Mouse (Mus musculus): ENCODE measurements around the gene Atrnl1. TPM values are rescaled to one million over a fixed set of nuclear protein-coding genes. Genes with fewer than 3 reads are reported as not detected.
"Not testable (repeated sequence)": the region's sequence is repeated elsewhere in the genome, so short reads cannot be mapped to it uniquely, and the experiment has no call there.

Gene Atrnl1
- polyA plus RNA-seq, 1 experiment from 2014 or later: 7.6 TPM

DNA sequence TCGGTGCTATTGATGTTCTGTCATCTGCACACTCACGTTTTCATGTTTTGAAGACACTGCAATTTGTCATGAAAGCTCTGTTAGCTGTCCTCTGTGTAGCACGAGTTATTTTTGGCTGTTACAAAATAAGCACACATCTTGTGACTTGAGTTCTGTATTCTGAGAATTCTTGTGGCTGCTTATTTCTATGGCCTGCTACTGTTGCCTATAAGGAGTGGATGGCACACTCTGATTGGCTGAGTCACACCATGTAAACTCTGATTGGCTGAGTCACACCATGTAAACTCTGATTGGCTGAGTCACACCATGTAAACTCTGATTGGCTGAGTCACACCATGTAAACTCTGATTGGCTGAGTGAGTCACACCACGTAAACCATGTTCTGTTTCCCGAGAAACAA, 85.9 kb downstream of the Atrnl1 start:
- not testable (repeated sequence) for H3K4me1 ChIP-seq (ENCODE audit: control insufficient read depth, insufficient read depth, low read length); H3K36me3 ChIP-seq (ENCODE audit: control insufficient read depth, insufficient read depth, low read length); ATAC-seq (ENCODE audit: insufficient read depth, low FRiP score, low TSS enrichment); H3K27me3 ChIP-seq (ENCODE audit: control insufficient read depth, insufficient read depth, low read length); H3K27ac ChIP-seq (ENCODE audit: low read depth, low read length); H3K9ac ChIP-seq (ENCODE audit: low read length); H3K4me3 ChIP-seq (ENCODE audit: low read depth, low read length); H3K4me2 ChIP-seq (ENCODE audit: low read depth); H3K9me3 ChIP-seq (ENCODE audit: control insufficient read depth, low read length); DNase-seq (ENCODE audit: low spot score)
- 92% methylated on average over 5 of the region's 5 CpGs for WGBS

DNA sequence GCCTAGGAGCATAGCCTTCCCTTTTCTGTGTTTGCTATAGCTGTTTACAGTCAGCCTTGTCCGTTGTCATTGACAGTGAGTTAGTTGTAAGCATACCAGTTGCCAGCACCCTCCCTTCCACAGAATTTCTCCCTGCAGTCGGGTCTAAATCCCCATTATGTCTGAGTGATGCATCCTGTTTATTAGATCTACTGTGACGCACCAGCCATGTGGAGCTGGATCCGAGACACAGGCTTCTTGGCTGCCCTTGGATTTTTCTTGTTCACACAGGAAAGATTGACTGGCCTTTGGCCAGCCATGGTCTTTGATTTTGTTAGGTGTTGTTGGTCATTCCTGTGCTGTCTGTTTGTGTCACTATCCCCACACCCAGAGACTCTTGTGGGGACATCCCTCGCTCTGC, 102.3 kb downstream of the Atrnl1 start:
- DNase-seq (ENCODE audit: low spot score): no peak
- H3K27ac ChIP-seq (ENCODE audit: low read depth, low read length): no peak overlapping the region
- no peak overlapping the region for H3K4me2 ChIP-seq (ENCODE audit: low read depth)
- ATAC-seq (ENCODE audit: insufficient read depth, low FRiP score, low TSS enrichment): no peak
- H3K4me3 ChIP-seq (ENCODE audit: low read depth, low read length): no peak overlapping the region
- H3K9ac ChIP-seq (ENCODE audit: low read length): no peak overlapping the region
- no peaks in the 10 kb centered on the region for H3K4me1 ChIP-seq (ENCODE audit: control insufficient read depth, insufficient read depth, low read length)
- 87% methylated on average over 5 of the region's 5 CpGs for WGBS
- no peaks in the 10 kb centered on the region for H3K9me3 ChIP-seq (ENCODE audit: control insufficient read depth, low read length)
- no peaks in the 10 kb centered on the region for H3K27me3 ChIP-seq (ENCODE audit: control insufficient read depth, insufficient read depth, low read length)
- H3K36me3 ChIP-seq (ENCODE audit: control insufficient read depth, insufficient read depth, low read length): no peaks in the 10 kb centered on the region

GRCm38 (mm10) chr19:57724920-57725319, 114.1 kb downstream of the Atrnl1 start:
- DNase-seq (ENCODE audit: low spot score) (no peak), ATAC-seq (ENCODE audit: insufficient read depth, low FRiP score, low TSS enrichment) (no peak)
- Histone ChIP-seq H3K4me3 (ENCODE audit: low read depth, low read length) (no peak overlapping the region), H3K36me3 (ENCODE audit: control insufficient read depth, insufficient read depth, low read length) (no peaks in the 10 kb centered on the region), H3K27ac (ENCODE audit: low read depth, low read length) (no peak overlapping the region), H3K4me2 (ENCODE audit: low read depth) (no peak overlapping the region), H3K9ac (ENCODE audit: low read length) (no peak overlapping the region), H3K9me3 (ENCODE audit: control insufficient read depth, low read length) (no peaks in the 10 kb centered on the region), H3K4me1 (ENCODE audit: control insufficient read depth, insufficient read depth, low read length) (no peaks in the 10 kb centered on the region), H3K27me3 (ENCODE audit: control insufficient read depth, insufficient read depth, low read length) (no peaks in the 10 kb centered on the region)
- WGBS: 89% methylated on average over 6 of the region's 6 CpGs

DNA sequence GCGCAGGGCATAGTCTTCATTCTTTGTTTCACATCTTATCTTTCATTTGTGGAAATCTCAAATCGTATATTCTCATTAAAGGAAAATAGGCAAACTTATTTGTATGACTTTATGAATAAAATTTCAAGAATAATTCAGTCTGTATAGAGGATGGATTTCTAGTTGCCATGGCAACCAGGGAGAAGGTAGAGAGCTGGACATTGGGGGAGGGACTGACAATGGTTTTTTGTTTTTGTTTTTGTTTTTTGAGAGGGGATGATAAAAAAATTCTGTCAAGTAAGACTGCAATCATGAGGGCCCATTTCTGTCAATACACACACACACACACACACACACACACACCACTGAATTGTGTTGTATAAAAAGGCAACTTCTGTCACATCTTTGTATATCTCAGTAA, 114.5 kb downstream of the Atrnl1 start:
- no peak overlapping the region for H3K4me2 ChIP-seq (ENCODE audit: low read depth)
- H3K4me3 ChIP-seq (ENCODE audit: low read depth, low read length): no peak overlapping the region
- ATAC-seq (ENCODE audit: insufficient read depth, low FRiP score, low TSS enrichment) (no peak), DNase-seq (ENCODE audit: low spot score) (no peak)
- H3K9me3 ChIP-seq (ENCODE audit: control insufficient read depth, low read length): no peaks in the 10 kb centered on the region
- H3K9ac ChIP-seq (ENCODE audit: low read length): no peak overlapping the region
- H3K27ac ChIP-seq (ENCODE audit: low read depth, low read length): no peak overlapping the region
- H3K27me3 ChIP-seq (ENCODE audit: control insufficient read depth, insufficient read depth, low read length): no peaks in the 10 kb centered on the region
- H3K36me3 ChIP-seq (ENCODE audit: control insufficient read depth, insufficient read depth, low read length): no peaks in the 10 kb centered on the region
- 95% methylated on average over 2 of the region's 2 CpGs for WGBS
- H3K4me1 ChIP-seq (ENCODE audit: control insufficient read depth, insufficient read depth, low read length): no peaks in the 10 kb centered on the region

- Histone ChIP-seq H3K36me3 (ENCODE audit: control insufficient read depth, insufficient read depth, low read length) (no peaks in the 10 kb centered on the region), H3K4me3 (ENCODE audit: low read depth, low read length) (no peak overlapping the region), H3K27ac (ENCODE audit: low read depth, low read length) (no peak overlapping the region), H3K9me3 (ENCODE audit: control insufficient read depth, low read length) (no peaks in the 10 kb centered on the region), H3K4me2 (ENCODE audit: low read depth) (no peak overlapping the region), H3K9ac (ENCODE audit: low read length) (no peak overlapping the region), H3K4me1 (ENCODE audit: control insufficient read depth, insufficient read depth, low read length) (no peaks in the 10 kb centered on the region), H3K27me3 (ENCODE audit: control insufficient read depth, insufficient read depth, low read length) (no peaks in the 10 kb centered on the region)
- ATAC-seq (ENCODE audit: insufficient read depth, low FRiP score, low TSS enrichment): no peak
- no peak for DNase-seq (ENCODE audit: low spot score)
- 98% methylated on average over 4 of the region's 4 CpGs for WGBS
These were observed 116.2 kb downstream of the Atrnl1 start for GRCm38 (mm10) chr19:57727009-57727408.

GRCm38 (mm10) chr19:57737475-57737874, 126.6 kb downstream of the Atrnl1 start:
- H3K9ac ChIP-seq (ENCODE audit: low read length): no peak overlapping the region
- H3K36me3 ChIP-seq (ENCODE audit: control insufficient read depth, insufficient read depth, low read length): no peaks in the 10 kb centered on the region
- no peak overlapping the region for H3K4me3 ChIP-seq (ENCODE audit: low read depth, low read length)
- DNase-seq (ENCODE audit: low spot score): no peak
- no peaks in the 10 kb centered on the region for H3K27me3 ChIP-seq (ENCODE audit: control insufficient read depth, insufficient read depth, low read length)
- H3K4me2 ChIP-seq (ENCODE audit: low read depth): no peak overlapping the region
- H3K4me1 ChIP-seq (ENCODE audit: control insufficient read depth, insufficient read depth, low read length): no peaks in the 10 kb centered on the region
- 85% methylated on average over 3 of the region's 3 CpGs for WGBS
- H3K27ac ChIP-seq (ENCODE audit: low read depth, low read length): no peak overlapping the region
- H3K9me3 ChIP-seq (ENCODE audit: control insufficient read depth, low read length): no peaks in the 10 kb centered on the region
- ATAC-seq (ENCODE audit: insufficient read depth, low FRiP score, low TSS enrichment): no peak

DNA sequence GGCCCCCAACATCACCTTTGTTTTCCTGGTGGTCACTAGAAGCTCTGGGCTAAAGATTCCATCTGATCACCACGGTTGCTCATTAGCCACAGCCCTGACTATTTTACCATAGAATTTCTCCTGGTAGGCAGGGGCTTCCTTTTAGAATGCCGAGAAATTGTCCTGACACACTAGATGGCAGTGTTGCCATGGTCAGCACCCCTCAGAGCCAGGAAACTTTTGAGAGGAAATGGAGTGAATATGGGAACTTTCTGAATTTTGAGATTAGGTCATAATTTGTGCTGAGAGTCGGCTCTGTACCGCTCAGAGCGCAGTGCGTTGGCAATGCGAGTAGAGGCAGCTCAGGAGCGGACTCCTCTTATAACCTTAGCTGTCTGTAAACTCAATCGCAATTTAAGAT, 134.7 kb downstream of the Atrnl1 start:
- Histone ChIP-seq H3K36me3 (ENCODE audit: control insufficient read depth, insufficient read depth, low read length) (no peaks in the 10 kb centered on the region), H3K4me3 (ENCODE audit: low read depth, low read length) (no peak overlapping the region), H3K9ac (ENCODE audit: low read length) (no peak overlapping the region), H3K27ac (ENCODE audit: low read depth, low read length) (no peak overlapping the region), H3K9me3 (ENCODE audit: control insufficient read depth, low read length) (no peaks in the 10 kb centered on the region), H3K4me2 (ENCODE audit: low read depth) (no peak overlapping the region), H3K4me1 (ENCODE audit: control insufficient read depth, insufficient read depth, low read length) (no peaks in the 10 kb centered on the region), H3K27me3 (ENCODE audit: control insufficient read depth, insufficient read depth, low read length) (no peaks in the 10 kb centered on the region)
- WGBS: 72% methylated on average over 9 of the region's 9 CpGs
- DNase-seq (ENCODE audit: low spot score) (peak; percentile 57), ATAC-seq (ENCODE audit: insufficient read depth, low FRiP score, low TSS enrichment) (no peak)

- DNase-seq (ENCODE audit: low spot score): no peak
- WGBS: 93% methylated on average over 11 of the region's 11 CpGs
- Histone ChIP-seq H3K9me3 (ENCODE audit: control insufficient read depth, low read length) (no peaks in the 10 kb centered on the region), H3K4me3 (ENCODE audit: low read depth, low read length) (no peak overlapping the region), H3K27ac (ENCODE audit: low read depth, low read length) (no peak overlapping the region), H3K27me3 (ENCODE audit: control insufficient read depth, insufficient read depth, low read length) (no peaks in the 10 kb centered on the region), H3K4me1 (ENCODE audit: control insufficient read depth, insufficient read depth, low read length) (no peaks in the 10 kb centered on the region), H3K9ac (ENCODE audit: low read length) (no peak overlapping the region), H3K4me2 (ENCODE audit: low read depth) (no peak overlapping the region), H3K36me3 (ENCODE audit: control insufficient read depth, insufficient read depth, low read length) (no peaks in the 10 kb centered on the region)
- no peak for ATAC-seq (ENCODE audit: insufficient read depth, low FRiP score, low TSS enrichment)
These were observed 135.7 kb downstream of the Atrnl1 start for GRCm38 (mm10) chr19:57746553-57746952.

GRCm38 (mm10) chr19:57752189-57752588, 141.4 kb downstream of the Atrnl1 start:
- H3K4me3 ChIP-seq (ENCODE audit: low read depth, low read length): no peak overlapping the region
- no peak for ATAC-seq (ENCODE audit: insufficient read depth, low FRiP score, low TSS enrichment)
- DNase-seq (ENCODE audit: low spot score): no peak
- no peak overlapping the region for H3K9ac ChIP-seq (ENCODE audit: low read length)
- 96% methylated on average over 14 of the region's 14 CpGs for WGBS
- H3K4me2 ChIP-seq (ENCODE audit: low read depth): no peak overlapping the region
- H3K36me3 ChIP-seq (ENCODE audit: control insufficient read depth, insufficient read depth, low read length): no peaks in the 10 kb centered on the region
- no peaks in the 10 kb centered on the region for H3K27me3 ChIP-seq (ENCODE audit: control insufficient read depth, insufficient read depth, low read length)
- no peaks in the 10 kb centered on the region for H3K9me3 ChIP-seq (ENCODE audit: control insufficient read depth, low read length)
- no peaks in the 10 kb centered on the region for H3K4me1 ChIP-seq (ENCODE audit: control insufficient read depth, insufficient read depth, low read length)
- H3K27ac ChIP-seq (ENCODE audit: low read depth, low read length): no peak overlapping the region

Data from neural tube, embryonic 11.5 days (tissue).